Mouse (Mus musculus) ES-Bruce4 (cell line): ENCODE measurements around the gene Il22ra1. TPM values are rescaled to one million over a fixed set of nuclear protein-coding genes. Genes with fewer than 3 reads are reported as not detected.
A peak's percentile ranks its signal among the peaks of the same experiment; 100 is the strongest.

Experiments
- H3K27ac ChIP-seq: 2 replicates; pipeline ENCODE4 v1.5.1; 2012; ENCODE audit warnings: low read length, inconsistent platforms; ENCODE audit not compliant: insufficient read depth
- H3K27me3 ChIP-seq: 2 replicates; pipeline ENCODE4 v1.6.1; 2012; ENCODE audit warnings: mild to moderate bottlenecking, low read length, inconsistent platforms; ENCODE audit not compliant: control insufficient read depth, poor library complexity, insufficient read depth, severe bottlenecking
- H3K36me3 ChIP-seq: 2 replicates; pipeline ENCODE4 v1.6.1; 2012; ENCODE audit warnings: inconsistent platforms, mild to moderate bottlenecking, low read length, moderate library complexity; ENCODE audit not compliant: control insufficient read depth, poor library complexity, insufficient read depth, severe bottlenecking
- H3K4me1 ChIP-seq: one replicate; pipeline ENCODE4 v1.8.1; 2011; ENCODE audit warnings: low read length; ENCODE audit not compliant: control insufficient read depth, insufficient read depth
- H3K4me3 ChIP-seq: 2 replicates; pipeline ENCODE4 v1.5.1; 2011; ENCODE audit warnings: low read depth, mild to moderate bottlenecking, low read length
- H3K9ac ChIP-seq: 2 replicates; pipeline ENCODE4 v1.6.1; 2012; ENCODE audit warnings: low read depth, mild to moderate bottlenecking, inconsistent platforms; ENCODE audit not compliant: poor library complexity, severe bottlenecking
- H3K9me3 ChIP-seq: replicated peaks from 2 replicates; pipeline ENCODE4 v1.6.1; 2012; ENCODE audit warnings: mild to moderate bottlenecking, low read length, inconsistent platforms; ENCODE audit not compliant: control insufficient read depth, poor library complexity, insufficient read depth, severe bottlenecking
- CTCF ChIP-seq: IDR thresholded peaks from one replicate; pipeline ENCODE4 v1.8.1; 2011; ENCODE audit warnings: low read depth, low read length
- EP300 ChIP-seq: IDR thresholded peaks from 2 replicates; pipeline ENCODE4 v1.6.1; 2011; ENCODE audit warnings: low read depth, low read length; ENCODE audit not compliant: insufficient read depth
- POLR2A ChIP-seq: IDR thresholded peaks from one replicate; pipeline ENCODE4 v1.8.1; 2011; ENCODE audit warnings: low read length; ENCODE audit not compliant: insufficient read depth
- polyA plus RNA-seq: library from polyadenylated mRNA; stranded (reverse); fragments of >200 nt; gene quantifications from 2 replicates; pipeline ENCODE4 v1.2.4, GENCODE M21; 2011; ENCODE audit warnings: low read depth; ENCODE audit not compliant: missing spikeins, insufficient read depth, insufficient read length

Gene Il22ra1
- polyA plus RNA-seq, 1 experiment: not detected

GRCm38 (mm10) chr4:135797931-135798330 lies 70.0 kb downstream of the Il22ra1 start:
- H3K27me3 ChIP-seq: no peaks in the 10 kb centered on the region
- TF ChIP-seq CTCF: no peak
- no peak for TF ChIP-seq POLR2A
- TF ChIP-seq EP300: no peak
- H3K4me3 ChIP-seq: peak overlapping the region; percentile 36
- H3K9me3 ChIP-seq: no peaks in the 10 kb centered on the region
- no peak overlapping the region for H3K27ac ChIP-seq
- peaks cover 3% of the 10 kb centered on the region for H3K4me1 ChIP-seq
- no peaks in the 10 kb centered on the region for H3K36me3 ChIP-seq
- H3K9ac ChIP-seq: no peak overlapping the region

- Histone ChIP-seq H3K4me1 (peaks cover 3% of the 10 kb centered on the region), H3K9me3 (no peaks in the 10 kb centered on the region), H3K9ac (no peak overlapping the region), H3K36me3 (no peaks in the 10 kb centered on the region), H3K27me3 (no peaks in the 10 kb centered on the region), H3K4me3 (no peak overlapping the region), H3K27ac (no peak overlapping the region)
- peak; percentile 98 for TF ChIP-seq CTCF
- TF ChIP-seq POLR2A: no peak
Measured at GRCm38 (mm10) chr4:135801543-135801942, 73.6 kb downstream of the Il22ra1 start.

Other genes starting within 250 kb of the Il22ra1 start
- 0.79 and 1.8 TPM in 2 replicates for gene Stpg1, start 233.4 kb upstream of the Il22ra1 start, polyA plus RNA-seq
- 12.7 and 17.5 TPM in 2 replicates for gene Nipal3, start 233.1 kb upstream of the Il22ra1 start, polyA plus RNA-seq
- gene Grhl3, start 154.5 kb upstream of the Il22ra1 start, polyA plus RNA-seq: 18.0 and 21.5 TPM in 2 replicates
- gene Ifnlr1, start 41.9 kb upstream of the Il22ra1 start, polyA plus RNA-seq: 3.8 and 3.9 TPM in 2 replicates
- gene Myom3, start 31.5 kb downstream of the Il22ra1 start, polyA plus RNA-seq: 0.33 TPM in 1 of 2 replicates, not detected in the other
- 293 and 302 TPM in 2 replicates for gene Srsf10, start 127.6 kb downstream of the Il22ra1 start, polyA plus RNA-seq
- 77.4 and 84.4 TPM in 2 replicates for gene Pnrc2, start 145.7 kb downstream of the Il22ra1 start, polyA plus RNA-seq
- 0.16 TPM in 1 of 2 replicates, not detected in the other for gene Cnr2, start 167.2 kb downstream of the Il22ra1 start, polyA plus RNA-seq
- 46.0 and 47.2 TPM in 2 replicates for gene Fuca1, start 192.6 kb downstream of the Il22ra1 start, polyA plus RNA-seq
- gene Hmgcl, start 218.3 kb downstream of the Il22ra1 start, polyA plus RNA-seq: 18.3 and 22.6 TPM in 2 replicates
- 6.8 and 9.4 TPM in 2 replicates for gene Gale, start 235.6 kb downstream of the Il22ra1 start, polyA plus RNA-seq
- 47.4 and 52.6 TPM in 2 replicates for gene Lypla2, start 244.5 kb downstream of the Il22ra1 start, polyA plus RNA-seq